Mouse (Mus musculus): ENCODE data around the gene Dgki.

DNA sequence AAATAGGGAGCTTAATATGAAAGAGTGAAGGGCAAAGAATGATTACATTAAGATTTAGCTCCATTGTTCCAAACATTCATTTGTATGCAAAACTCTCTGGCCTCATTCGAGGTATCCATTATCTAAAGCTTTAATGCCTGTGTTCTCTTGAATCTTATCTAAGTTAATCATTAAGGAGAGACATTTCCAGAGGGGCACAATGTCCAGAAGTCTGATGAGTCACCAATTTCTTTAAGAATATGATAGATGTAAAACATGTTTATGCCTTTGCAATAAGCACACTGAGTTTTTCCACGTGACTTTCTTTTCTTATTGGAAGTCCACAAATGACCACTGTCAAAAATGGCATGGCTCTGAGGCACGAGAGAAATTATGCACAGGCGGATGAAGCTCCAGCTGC, 80.9 kb downstream of the Dgki start:
- no peak for TF ChIP-seq CTCF (IDR thresholded peaks at IDR 0.05; ENCODE audit: low read depth)
- no peak for TF ChIP-seq EP300 (IDR thresholded peaks at IDR 0.05; ENCODE audit: low read depth)

All from liver, embryonic 14.5 days (tissue).